Mouse (Mus musculus) embryonic stem cell, embryonic (primary cell): ENCODE measurements at regions not wholly inside any gene's neighbourhood (a gene's known extent, or its start where the extent isn't known, plus 50 kb on each side); places are given as distances from the start of the nearest gene placed in this dataset.

Experiments
- CTCF ChIA-PET, 4 experiments: fragments of 300-600 bp in 2 of 4; fragments of 350-600 bp in 2 of 4; sonication (Branson Sonifier 250); formaldehyde crosslinking; loops; one replicate each; lab custom pipeline; 2022; ENCODE audit warnings: inconsistent platforms in 2 of 4; lab: Charles Lee
- POLR2A ChIA-PET, 4 experiments: fragments of 300-600 bp in 2 of 4; fragments of 350-600 bp in 2 of 4; sonication (Branson Sonifier 250); formaldehyde crosslinking; loops; one replicate each; lab custom pipeline; 2022; ENCODE audit warnings: antibody characterized with exemption in 4 of 4, inconsistent platforms in 1 of 4; lab: Charles Lee

DNA sequence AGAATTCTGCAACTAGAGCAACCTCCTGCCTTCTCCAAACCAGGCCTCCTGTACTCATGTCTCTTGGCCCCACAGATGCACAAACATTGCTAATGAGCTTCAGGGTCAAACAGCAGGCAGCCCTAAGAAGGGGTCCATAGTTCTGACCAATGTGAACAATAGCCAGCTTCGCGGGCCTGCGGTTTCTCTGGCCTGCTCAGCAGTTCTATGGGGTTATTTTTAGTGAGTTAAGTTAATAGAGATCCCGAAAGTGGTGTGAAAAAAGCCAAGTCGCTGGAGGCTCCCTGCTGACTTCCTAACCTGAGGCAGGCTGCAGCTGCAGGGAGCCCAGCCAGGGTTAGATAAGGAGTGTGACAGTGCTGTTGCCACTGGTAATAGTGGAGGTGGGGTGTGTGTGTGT, 106.6 kb downstream of the Pdcd6ip start:
- ChIA-PET CTCF (no interaction called here), POLR2A (interaction anchor here in 1 of 4 experiments (0.6 kb wide), 1 partner anchor 478 kb away, joined by 3 read pairs; no protein-coding TSS in a partner anchor)

DNA sequence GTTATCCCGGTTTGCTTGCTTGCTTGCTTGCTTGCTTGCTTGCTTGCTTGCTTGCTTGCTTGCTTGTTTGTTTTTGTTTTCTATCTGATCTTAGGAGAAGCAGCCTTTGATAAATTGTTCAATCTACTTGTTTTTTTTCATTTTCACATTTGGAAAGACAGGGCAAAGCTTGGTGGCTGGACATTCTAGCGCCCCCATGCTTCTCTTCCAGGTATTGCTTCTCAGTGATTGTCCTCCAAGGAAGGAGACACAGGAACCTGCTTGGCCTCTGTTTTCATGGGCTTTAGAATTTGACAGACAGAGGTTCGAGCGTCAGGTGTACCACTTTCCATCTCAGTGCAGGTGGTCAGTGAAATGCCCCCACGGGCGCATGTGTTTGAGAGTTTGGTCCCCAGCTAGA, 120.8 kb downstream of the Pdcd6ip start:
- CTCF ChIA-PET = interaction anchor here (0.5 to 1.8 kb wide), 17 partner anchors 12 to 267 kb away, joined by 3 to 6 read pairs (median 4); no protein-coding TSS in a partner anchor

DNA sequence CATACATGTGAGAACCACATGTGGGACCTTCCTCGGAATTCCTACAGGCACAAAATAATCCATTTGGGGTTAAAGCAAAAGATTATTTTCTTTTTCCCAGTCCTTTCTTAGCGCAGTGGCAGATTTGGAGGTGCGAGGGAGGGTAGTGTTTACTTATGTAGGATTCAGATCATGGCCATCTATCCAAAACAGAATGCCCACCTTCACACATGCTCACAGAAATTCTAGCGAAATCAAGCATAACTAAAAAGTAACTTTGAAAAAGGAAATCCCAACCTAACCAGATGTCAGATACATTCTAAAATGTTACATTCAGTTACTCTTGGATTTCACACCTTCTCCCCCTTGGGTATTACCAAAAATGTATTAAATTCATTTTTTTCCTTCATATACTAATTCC, 121.6 kb downstream of the Pdcd6ip start:
- CTCF ChIA-PET = no interaction called here

More for the DNA sequence above, 120.8 kb downstream of the Pdcd6ip start:
- POLR2A ChIA-PET = no interaction called here

DNA sequence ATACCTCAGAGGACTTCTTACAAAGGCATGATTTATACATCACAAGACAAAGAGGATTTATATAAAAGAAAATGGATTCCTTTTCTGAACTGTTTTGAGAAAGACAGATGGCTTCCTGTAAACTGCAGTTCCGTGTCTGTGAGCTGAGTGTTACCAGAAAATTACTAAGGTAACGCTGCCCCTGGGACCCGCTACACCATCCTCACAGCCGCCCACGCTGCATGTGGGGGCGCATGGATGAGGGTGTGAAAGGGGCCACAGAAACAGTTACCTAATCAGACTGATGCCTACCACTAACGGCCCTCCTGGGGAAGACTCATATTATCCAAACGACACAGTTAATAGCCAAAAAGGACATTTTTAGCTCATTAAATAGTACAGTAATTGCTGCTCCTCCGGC, 129.8 kb downstream of the Pdcd6ip start:
- ChIA-PET CTCF (no interaction called here), POLR2A (no interaction called here)

More for the DNA sequence above, 121.6 kb downstream of the Pdcd6ip start:
- POLR2A ChIA-PET = no interaction called here

DNA sequence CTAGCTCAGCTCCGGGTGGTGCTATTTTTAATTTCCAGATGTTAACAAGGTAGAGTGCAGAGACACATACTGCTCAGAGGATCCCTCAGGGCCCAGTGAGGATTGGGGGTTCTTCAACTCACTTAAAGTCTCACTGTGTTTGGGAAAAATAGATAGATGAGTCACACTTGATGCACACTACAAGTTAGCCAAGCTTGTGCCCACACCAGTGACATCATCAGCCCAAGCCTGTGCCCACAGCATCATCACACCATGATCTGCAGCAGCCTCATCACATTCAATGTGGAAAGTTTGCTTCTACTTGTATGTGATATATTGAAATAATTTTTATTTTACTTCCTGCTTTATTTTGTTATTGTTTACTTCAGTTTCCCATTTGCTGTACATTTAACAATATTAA, 139.2 kb downstream of the Pdcd6ip start:
- ChIA-PET POLR2A (interaction anchor here in 1 of 4 experiments (0.8 kb wide), 1 partner anchor 155 kb away, joined by 4 read pairs; no protein-coding TSS in a partner anchor), CTCF (interaction anchor here (0.5 to 1.5 kb wide), 6 partner anchors 18 to 1844 kb away, joined by 3 to 5 read pairs (median 4); no protein-coding TSS in a partner anchor)

DNA sequence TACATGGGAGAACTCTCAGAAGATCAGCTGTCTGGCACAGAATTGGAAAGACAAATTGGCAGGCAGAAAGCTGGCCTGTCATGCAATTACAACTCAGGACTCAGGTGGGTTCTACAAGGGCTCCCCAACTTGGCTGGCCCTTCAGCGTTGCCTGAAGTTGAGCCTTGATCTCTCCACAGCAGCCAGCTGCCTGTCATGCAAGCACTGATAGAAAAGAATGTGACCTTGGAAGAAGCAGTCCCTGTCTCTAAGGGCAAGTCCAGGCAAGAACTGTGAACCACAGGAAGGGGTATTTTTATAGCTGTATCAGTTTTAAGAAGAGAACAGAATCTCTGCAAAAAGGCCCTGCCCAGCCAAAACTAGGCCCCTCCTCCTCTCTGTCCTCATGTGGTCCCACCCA, 140.4 kb downstream of the Pdcd6ip start:
- POLR2A ChIA-PET = no interaction called here

DNA sequence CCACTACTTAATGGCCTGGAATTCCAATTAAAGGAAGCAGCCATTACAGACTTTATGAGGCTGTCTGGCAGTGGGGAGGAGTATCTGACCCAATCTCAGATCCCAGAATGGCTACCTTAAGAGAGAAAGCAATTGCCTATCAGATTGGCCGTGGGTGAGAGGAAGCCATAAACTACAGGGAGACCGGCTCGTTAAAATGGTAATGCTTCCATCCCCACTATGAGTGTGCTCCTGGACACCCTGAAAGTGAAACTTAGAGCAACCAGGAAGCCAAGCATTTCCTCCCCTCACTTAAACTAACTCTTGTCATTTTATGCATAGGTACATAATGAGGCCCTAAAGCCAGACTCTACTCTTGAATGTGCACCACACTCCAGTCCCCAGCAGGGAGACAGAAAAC, 141.4 kb downstream of the Pdcd6ip start:
- ChIA-PET POLR2A (no interaction called here), CTCF (no interaction called here)

More for the DNA sequence above, 140.4 kb downstream of the Pdcd6ip start:
- CTCF ChIA-PET = interaction anchor here in 2 of 4 experiments (0.7 to 1.5 kb wide), 2 partner anchors 20 to 40 kb away, joined by 3 to 5 read pairs; no protein-coding TSS in a partner anchor

DNA sequence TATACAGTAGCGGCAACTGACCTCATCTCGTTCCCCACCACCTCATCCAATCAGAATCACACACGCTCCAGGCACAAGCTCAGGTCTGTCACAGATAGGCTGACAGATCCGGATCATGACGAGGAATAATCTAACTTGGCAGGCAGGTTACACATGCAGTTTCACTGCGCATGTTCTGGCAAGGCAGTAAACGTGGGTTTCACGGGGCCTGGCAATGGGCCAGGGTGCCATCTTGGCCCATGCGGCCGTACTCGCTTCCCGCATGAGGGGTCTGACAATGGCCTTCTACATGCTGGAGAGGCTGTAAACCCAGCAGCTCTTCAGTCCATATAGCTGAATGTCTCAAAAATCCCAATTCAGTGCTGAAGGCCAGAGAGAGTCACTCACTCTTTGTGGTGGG, 154.1 kb downstream of the Pdcd6ip start:
- CTCF ChIA-PET = interaction anchor here in 1 of 4 experiments (1.0 kb wide), 1 partner anchor 25 kb away, joined by 3 read pairs; no protein-coding TSS in a partner anchor
- POLR2A ChIA-PET = no interaction called here

DNA sequence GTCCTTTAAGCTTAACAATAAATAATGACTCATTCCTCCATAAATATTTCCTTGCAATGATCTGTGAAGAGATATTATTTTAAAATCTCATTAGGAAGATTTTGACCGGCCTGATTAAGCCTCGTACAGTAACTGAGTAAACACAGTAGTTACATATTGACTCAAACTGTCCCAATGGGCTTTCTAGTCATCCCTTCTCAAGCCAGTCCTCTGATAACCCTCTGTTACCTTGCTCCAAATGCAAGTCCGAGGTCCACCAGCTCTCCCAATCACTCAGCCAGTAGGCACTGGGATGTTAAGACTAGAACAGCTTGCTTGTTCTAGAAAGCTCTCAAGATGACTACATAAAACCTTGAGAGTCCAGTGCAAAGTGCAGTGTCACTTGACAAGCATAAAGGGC, 160.6 kb downstream of the Pdcd6ip start:
- ChIA-PET CTCF (no interaction called here), POLR2A (no interaction called here)

DNA sequence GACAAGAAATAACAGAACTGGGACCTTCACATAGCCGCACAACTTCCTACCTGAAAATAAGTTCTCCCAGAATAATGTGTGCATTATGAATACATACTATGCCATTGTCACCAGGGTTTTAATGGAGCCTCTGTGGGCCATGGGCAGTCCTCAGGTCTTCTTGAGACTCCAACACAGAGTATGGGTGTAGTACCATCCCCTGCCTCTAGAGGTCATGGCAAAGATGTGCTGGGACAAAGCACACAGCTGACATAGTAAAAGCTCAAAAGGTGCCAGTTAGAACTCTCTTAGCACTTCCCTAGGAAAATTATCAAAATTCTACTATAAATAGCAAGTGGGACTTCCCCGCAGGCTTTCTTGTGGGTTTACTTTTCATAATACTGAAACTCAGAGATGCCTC, 179.5 kb downstream of the Pdcd6ip start:
- ChIA-PET CTCF (interaction anchor here in 3 of 4 experiments (0.5 to 1.4 kb wide), 17 partner anchors 9 to 131 kb away, joined by 3 to 5 read pairs (median 3); no protein-coding TSS in a partner anchor), POLR2A (interaction anchor here in 1 of 4 experiments (0.6 kb wide), 1 partner anchor 71 kb away, joined by 12 read pairs; no protein-coding TSS in a partner anchor)

DNA sequence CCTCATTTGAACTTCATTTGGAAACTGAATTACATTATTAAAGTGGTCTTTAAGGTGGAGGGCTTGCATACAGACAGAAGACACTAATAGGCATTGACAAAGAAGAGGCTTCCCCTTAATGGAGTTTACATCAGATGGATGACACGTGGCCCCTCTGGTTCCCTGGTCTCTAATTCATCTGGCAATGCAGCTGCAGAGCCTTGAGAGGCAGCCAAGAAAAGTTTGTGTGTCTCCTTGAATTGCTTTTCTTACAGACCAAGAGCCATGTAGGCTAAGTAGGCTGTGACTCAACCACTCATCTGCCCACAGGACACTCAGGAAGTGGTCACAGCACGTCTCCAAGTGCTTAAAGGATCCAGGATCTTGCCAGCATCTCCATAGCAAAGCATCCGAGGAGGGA, 183.8 kb downstream of the Pdcd6ip start:
- POLR2A ChIA-PET = no interaction called here
- CTCF ChIA-PET = interaction anchor here in 1 of 4 experiments (0.6 kb wide), 1 partner anchor 48 kb away, joined by 4 read pairs; no protein-coding TSS in a partner anchor

DNA sequence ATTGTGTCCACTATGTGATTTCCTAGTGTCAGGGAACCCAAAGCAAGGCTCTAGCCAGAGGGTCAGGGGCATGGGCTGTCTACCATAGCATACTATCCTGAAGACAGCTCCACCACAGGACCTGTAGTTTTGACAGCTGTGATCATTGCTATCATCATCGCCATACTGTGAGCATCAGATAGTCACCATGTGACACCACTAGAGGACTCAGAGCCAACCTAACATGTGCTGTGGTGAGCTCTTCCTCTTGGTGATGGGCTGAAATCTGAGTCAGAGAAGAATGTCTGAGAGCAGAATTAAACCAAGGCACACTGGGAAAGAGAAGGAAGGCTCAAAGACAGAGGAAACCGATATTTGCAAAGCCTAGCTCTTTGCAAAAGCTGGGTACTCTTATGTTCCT, 184.9 kb downstream of the Pdcd6ip start:
- ChIA-PET POLR2A (no interaction called here), CTCF (no interaction called here)

DNA sequence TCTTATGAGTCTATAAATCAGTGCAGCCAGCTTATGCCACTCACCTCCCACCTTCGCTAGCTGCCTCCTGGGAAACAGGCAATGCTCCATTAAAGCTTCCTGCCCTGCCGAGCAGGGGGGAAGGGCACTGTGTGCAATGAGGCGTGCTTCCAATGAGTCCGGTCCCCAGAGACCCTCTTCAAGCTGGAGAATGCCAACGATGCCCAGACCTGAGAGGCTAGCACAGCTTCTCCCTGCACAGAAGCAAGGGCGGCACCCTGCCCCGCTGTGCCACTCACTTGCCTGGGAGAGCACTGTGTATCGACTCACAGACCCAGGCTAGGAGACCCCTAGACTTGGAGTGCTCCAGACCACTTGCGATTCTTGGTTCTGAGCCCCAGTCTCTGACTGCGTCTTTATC, 188.3 kb downstream of the Pdcd6ip start:
- ChIA-PET CTCF (interaction anchor here in 3 of 4 experiments (0.5 to 1.0 kb wide), 3 partner anchors 9 to 122 kb away, joined by 3 to 5 read pairs (median 3); no protein-coding TSS in a partner anchor), POLR2A (interaction anchor here in 2 of 4 experiments (1.3 kb wide), 2 partner anchors 61 to 78 kb away, joined by 3 to 4 read pairs; no protein-coding TSS in a partner anchor)

DNA sequence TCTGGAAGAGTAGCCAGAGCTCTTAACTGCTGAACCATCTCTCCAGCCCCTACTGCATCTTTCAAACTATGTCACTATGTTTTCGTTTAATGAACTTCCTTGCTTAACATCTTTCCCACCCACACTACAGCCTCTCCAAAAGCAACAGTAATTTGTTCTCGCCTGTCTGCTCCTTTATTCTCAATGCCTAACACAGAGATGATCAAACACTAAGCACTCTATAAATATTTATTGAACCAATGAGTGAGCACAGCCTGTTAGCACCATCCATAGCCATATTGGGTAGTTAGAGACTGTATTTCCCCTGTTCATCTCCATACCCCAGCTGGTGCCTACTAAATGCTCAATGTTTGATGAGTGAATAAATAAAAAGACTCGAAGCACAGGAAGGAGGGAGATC, 189.6 kb downstream of the Pdcd6ip start:
- POLR2A ChIA-PET = no interaction called here
- CTCF ChIA-PET = no interaction called here

DNA sequence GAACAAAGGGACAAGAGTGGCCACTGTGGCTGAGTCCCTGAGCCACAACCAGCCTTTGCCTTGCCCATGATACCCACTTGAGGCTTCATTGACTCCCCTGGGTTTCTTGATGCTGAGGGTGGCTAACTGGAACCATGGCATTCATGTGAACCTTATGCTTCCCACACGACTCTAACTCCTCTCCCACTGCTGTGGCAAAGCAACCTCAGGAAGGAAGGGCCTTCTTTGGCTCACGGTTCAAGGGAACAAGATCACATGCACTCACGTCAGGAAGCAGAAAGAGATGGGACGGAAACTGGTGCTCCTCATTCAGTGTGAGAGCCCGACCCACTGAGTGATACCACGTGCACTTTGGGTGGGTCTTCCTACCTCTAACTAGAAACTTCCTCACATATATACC, 190.3 kb downstream of the Pdcd6ip start:
- ChIA-PET CTCF (no interaction called here), POLR2A (no interaction called here)

DNA sequence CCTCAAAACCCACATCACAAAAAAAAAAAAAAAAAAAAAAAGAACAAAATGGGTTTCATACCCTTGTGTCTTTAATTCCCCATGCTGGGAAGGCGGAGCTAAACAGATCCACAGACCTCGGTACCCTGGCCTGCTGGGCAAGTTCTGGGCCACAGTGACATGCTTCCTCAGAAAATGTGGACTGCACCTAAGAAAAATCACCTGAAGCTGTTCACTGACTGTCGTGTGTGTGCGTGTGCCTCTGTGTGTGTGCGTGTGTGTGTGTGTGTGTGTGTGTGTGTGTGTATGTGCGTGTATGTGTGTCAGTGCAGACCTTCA, 192.4 kb downstream of the Pdcd6ip start:
- ChIA-PET CTCF (interaction anchor here in 2 of 4 experiments (1.0 to 1.3 kb wide), 2 partner anchors 13 to 74 kb away, joined by 3 to 5 read pairs; no protein-coding TSS in a partner anchor), POLR2A (interaction anchor here in 2 of 4 experiments (0.6 to 0.9 kb wide), 5 partner anchors 10 to 692 kb away, joined by 3 to 9 read pairs (median 3); no protein-coding TSS in a partner anchor)

DNA sequence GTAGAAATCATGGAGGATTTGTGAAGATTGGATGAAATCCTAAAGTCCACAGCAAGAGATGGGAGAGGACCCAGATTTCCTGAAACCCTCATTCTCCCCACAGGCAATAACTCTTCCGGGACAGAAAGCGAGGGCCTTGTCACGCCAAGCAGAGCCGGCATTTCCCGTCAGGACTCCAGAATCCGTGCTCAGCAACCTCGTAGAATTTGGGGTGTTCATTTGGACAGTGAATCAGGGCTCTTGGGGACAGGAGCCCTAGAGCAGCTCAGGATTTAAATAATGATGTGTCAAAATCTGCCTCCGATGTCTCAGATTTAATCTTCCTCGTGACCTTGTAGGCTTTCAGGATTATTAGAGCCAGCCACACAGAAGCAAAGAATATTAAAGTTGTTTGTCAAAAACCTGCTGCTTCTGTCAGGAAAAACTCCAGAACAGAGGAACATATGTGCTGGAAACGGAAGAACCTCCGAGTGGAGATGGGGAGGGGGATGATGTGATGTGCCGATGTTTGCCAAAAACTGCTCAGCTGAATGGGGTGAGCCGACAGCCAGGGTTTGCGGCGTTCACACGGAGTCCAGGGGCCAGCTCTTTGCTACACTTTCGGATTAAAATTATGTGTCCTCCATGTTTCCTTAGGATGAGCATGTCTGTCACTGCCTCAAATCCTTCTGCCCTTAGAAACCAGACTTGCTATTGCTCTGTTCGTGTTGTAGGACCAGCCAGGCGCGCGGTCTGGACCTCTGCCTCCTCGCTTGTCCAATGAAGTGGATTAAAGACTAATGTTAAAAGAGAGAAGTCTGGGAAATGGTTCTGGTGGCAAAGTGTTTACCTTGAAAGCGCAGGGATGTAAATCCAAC, 193.0 kb downstream of the Pdcd6ip start:
- POLR2A ChIA-PET = interaction anchor here in 1 of 4 experiments (0.6 to 0.7 kb wide), 2 partner anchors 58 to 137 kb away, joined by 3 to 5 read pairs; no protein-coding TSS in a partner anchor
- CTCF ChIA-PET = interaction anchor here in 2 of 4 experiments (1.0 to 1.3 kb wide), 2 partner anchors 13 to 74 kb away, joined by 3 to 5 read pairs; no protein-coding TSS in a partner anchor

DNA sequence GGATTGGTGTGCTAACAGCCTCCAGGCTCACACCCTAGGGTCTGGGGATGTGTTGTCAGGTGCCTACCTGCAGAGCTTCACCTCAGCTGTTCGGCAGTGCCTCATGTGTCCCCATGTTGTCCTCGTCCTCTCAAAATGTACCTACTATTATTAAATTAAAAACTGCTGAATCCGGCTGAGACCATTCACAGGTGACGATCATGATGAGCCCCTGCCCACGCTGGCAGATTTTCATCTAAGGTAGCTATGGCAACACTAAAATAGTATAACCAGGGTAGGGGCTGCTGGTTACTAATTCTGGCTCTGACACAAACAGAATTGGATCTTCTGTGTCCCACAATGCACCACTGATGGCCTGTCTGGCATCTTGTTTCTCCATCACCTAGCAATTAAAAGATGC, 196.8 kb downstream of the Pdcd6ip start:
- ChIA-PET CTCF (no interaction called here), POLR2A (no interaction called here)

DNA sequence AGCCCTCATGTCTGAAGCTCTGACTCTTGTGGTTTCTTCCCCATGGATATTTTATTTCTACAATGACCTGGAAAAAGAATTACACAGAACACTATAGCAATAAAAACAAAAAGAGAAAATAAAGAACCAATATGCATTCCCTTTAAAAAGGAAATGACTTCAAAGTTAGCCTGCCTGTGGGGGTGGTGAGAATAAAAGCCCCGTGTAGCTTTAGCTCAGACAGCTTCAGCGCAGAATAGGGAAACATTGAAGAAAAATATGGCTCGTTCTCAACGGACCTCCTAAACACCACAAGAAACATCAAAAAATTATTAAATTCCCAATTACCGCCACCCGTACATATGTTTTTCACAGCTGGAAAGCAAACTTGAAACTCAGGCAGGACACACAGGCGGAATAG, 198.7 kb downstream of the Pdcd6ip start:
- ChIA-PET POLR2A (interaction anchor here in 1 of 4 experiments (1.4 kb wide), 1 partner anchor 50 kb away, joined by 3 read pairs; no protein-coding TSS in a partner anchor), CTCF (interaction anchor here in 2 of 4 experiments (0.7 to 1.2 kb wide), 2 partner anchors 54 to 78 kb away, joined by 3 read pairs; no protein-coding TSS in a partner anchor)
